Mouse (Mus musculus): ENCODE measurements around the gene Col13a1. TPM values are rescaled to one million over a fixed set of nuclear protein-coding genes. Genes with fewer than 3 reads are reported as not detected.

Col13a1 gene
- total RNA-seq, 2 experiments from 2014 or later, result 1.4 to 1.5 TPM

- TF ChIP-seq CTCF (IDR thresholded peaks at IDR 0.05), result no peak
- DNase-seq (ENCODE audit: extremely low spot score in 1 of 2, low spot score in 2 of 2), result peak in 1 of 2 experiments; percentile 11
- intact Hi-C loops (cut with DNase I), result loop anchor here (2.0 to 5.0 kb wide), 2 partner anchors 223 to 303 kb away; no protein-coding TSS in a partner anchor
- Histone ChIP-seq H3K27ac (no peak overlapping the region), H3K4me3 (no peak overlapping the region)
Observed at GRCm38 (mm10) chr10:61879427-61879826, 99.5 kb downstream of the Col13a1 start.

DNA sequence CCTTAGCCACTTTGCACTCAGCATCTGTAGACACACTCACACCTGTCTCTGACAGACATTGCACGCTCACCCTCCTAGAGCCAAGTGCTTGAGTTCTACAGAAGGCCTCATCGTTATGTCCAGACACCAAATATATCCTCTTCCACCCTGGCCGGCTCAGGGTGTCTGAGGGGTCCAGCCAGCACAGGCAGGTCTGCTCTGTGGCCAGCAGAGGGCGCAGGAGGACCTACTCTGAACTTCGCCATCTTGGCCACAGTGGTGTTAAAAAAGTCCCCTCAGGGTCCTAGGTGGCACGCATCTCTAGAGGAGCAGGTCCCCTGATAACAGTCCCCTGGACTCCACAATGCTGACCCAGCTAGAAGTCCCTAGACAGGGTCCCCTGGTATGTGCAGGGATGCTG is 101.1 kb downstream of the Col13a1 start:
- intact Hi-C loops (cut with DNase I), result loop anchor here (1.0 to 5.0 kb wide), 3 partner anchors 100 to 305 kb away; no protein-coding TSS in a partner anchor
- no peak overlapping the region for H3K27ac ChIP-seq
- peak; percentile 52 to 62 for DNase-seq (ENCODE audit: extremely low spot score in 1 of 2, low spot score in 2 of 2)

GRCm38 (mm10) chr10:61869796-61870195 is 109.1 kb downstream of the Col13a1 start:
- intact Hi-C loops (cut with DNase I), result no loop called here
- TF ChIP-seq CTCF (IDR thresholded peaks at IDR 0.05), result no peak
- H3K27ac ChIP-seq, result no peak overlapping the region
- H3K4me3 ChIP-seq, result no peak overlapping the region
- DNase-seq (ENCODE audit: extremely low spot score in 1 of 2, low spot score in 2 of 2), result no peak

More for the DNA sequence above, 101.1 kb downstream of the Col13a1 start:
- TF ChIP-seq CTCF (IDR thresholded peaks at IDR 0.05), result peak; percentile 95
- H3K4me3 ChIP-seq, result no peak overlapping the region

DNA sequence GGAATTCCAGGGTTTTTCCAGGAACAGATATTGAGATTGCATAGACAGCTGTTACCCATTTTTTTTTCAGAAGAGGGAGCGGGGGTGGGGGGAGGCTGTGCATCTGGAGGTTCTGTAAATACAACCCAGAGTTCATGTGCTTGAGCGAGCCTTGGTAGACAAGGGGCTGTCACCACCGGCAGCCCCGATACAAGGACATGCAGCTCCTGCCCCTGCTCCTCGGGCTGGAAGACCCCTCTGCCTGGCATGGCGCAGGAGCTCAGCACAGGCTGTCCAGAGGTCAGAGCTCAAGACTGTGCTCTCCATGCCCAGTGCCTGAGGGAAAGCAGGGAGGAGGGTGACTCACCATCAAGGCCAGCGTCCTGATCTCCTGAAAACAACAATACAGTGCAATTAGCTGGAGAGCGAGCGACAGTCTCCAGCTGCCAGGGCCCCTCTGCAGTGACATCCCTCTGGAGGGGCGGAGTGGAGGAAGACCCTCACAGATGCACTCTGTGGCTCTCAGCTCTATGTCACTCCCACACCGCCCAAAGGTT is 112.8 kb downstream of the Col13a1 start:
- no peak overlapping the region for H3K27ac ChIP-seq
- H3K4me3 ChIP-seq, result no peak overlapping the region
- no peak for DNase-seq (ENCODE audit: extremely low spot score in 1 of 2, low spot score in 2 of 2)
- intact Hi-C loops (cut with DNase I), result no loop called here
- TF ChIP-seq CTCF (IDR thresholded peaks at IDR 0.05), result no peak

DNA sequence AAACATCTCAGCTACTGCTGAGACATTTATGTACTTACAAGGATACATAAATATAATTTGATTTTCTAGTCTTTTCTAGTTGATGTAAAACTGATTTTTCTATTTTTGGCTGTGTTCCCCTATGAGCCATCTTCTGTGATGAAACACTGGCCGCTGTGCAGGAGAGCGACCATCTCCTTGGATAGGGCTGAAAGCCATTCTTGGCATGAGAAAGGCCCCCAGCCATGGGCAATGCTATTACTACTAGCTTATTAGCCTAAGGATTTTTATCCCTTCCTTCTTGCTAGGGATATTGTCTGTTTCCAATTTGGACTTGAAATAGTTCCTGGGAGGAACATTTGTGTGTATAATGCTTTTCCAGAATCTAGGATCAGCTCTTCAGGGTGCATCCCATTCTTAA is 119.5 kb downstream of the Col13a1 start:
- no peak for TF ChIP-seq CTCF (IDR thresholded peaks at IDR 0.05)
- intact Hi-C loops (cut with DNase I), result no loop called here
- Histone ChIP-seq H3K27ac (no peak overlapping the region), H3K4me3 (no peak overlapping the region)
- DNase-seq (ENCODE audit: extremely low spot score in 1 of 2, low spot score in 2 of 2), result no peak

GRCm38 (mm10) chr10:61855139-61855675 is 123.7 kb downstream of the Col13a1 start:
- intact Hi-C loops (cut with DNase I), result no loop called here
- DNase-seq (ENCODE audit: extremely low spot score in 1 of 2, low spot score in 2 of 2), result no peak
- no peak overlapping the region for H3K4me3 ChIP-seq

GRCm38 (mm10) chr10:61852824-61853223 is 126.1 kb downstream of the Col13a1 start:
- TF ChIP-seq CTCF (IDR thresholded peaks at IDR 0.05), result no peak
- no peak overlapping the region for H3K27ac ChIP-seq
- no peak for DNase-seq (ENCODE audit: extremely low spot score in 1 of 2, low spot score in 2 of 2)
- intact Hi-C loops (cut with DNase I), result no loop called here
- H3K4me3 ChIP-seq, result no peak overlapping the region

More at GRCm38 (mm10) chr10:61855139-61855675, 123.7 kb downstream of the Col13a1 start:
- TF ChIP-seq CTCF (IDR thresholded peaks at IDR 0.05), result no peak
- no peak overlapping the region for H3K27ac ChIP-seq

DNA sequence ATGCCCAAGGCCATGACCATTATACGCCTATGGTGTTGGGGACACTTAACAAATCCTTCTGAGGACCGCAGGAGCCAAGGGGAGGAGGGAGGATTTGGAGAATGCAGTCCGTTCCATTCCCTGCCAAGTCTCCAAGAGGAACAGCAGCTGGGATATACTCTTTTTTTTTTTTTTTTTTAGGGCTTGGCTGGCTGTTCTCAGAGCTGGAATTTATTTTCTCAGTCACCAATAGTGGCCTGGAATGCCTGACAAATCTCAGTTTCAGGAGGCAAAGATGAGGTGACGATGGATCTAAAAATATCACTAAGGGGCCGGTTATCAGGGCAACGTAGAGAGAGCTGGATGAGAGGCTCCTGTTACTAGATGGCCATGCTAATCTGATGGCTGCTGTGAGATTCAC is 130.4 kb downstream of the Col13a1 start:
- no peak for TF ChIP-seq CTCF (IDR thresholded peaks at IDR 0.05)
- no peak overlapping the region for H3K4me3 ChIP-seq
- no peak overlapping the region for H3K27ac ChIP-seq
- intact Hi-C loops (cut with DNase I), result no loop called here
- no peak for DNase-seq (ENCODE audit: extremely low spot score in 1 of 2, low spot score in 2 of 2)

- H3K27ac ChIP-seq, result no peak overlapping the region
- no peak for TF ChIP-seq CTCF (IDR thresholded peaks at IDR 0.05)
- intact Hi-C loops (cut with DNase I), result no loop called here
- no peak for DNase-seq (ENCODE audit: extremely low spot score in 1 of 2, low spot score in 2 of 2)
- H3K4me3 ChIP-seq, result no peak overlapping the region
Observed at GRCm38 (mm10) chr10:61845476-61845875, 133.4 kb downstream of the Col13a1 start.

GRCm38 (mm10) chr10:61844475-61844874 is 134.4 kb downstream of the Col13a1 start:
- Histone ChIP-seq H3K27ac (no peak overlapping the region), H3K4me3 (no peak overlapping the region)
- no peak for DNase-seq (ENCODE audit: extremely low spot score in 1 of 2, low spot score in 2 of 2)
- intact Hi-C loops (cut with DNase I), result no loop called here
- TF ChIP-seq CTCF (IDR thresholded peaks at IDR 0.05), result peak; percentile 6; the same call in 1 of the 2 replicates

- Histone ChIP-seq H3K27ac (no peak overlapping the region), H3K4me3 (no peak overlapping the region)
- no peak for TF ChIP-seq CTCF (IDR thresholded peaks at IDR 0.05)
- intact Hi-C loops (cut with DNase I), result no loop called here
- no peak for DNase-seq (ENCODE audit: extremely low spot score in 1 of 2, low spot score in 2 of 2)
Observed at GRCm38 (mm10) chr10:61842261-61842660, 136.6 kb downstream of the Col13a1 start.

DNA sequence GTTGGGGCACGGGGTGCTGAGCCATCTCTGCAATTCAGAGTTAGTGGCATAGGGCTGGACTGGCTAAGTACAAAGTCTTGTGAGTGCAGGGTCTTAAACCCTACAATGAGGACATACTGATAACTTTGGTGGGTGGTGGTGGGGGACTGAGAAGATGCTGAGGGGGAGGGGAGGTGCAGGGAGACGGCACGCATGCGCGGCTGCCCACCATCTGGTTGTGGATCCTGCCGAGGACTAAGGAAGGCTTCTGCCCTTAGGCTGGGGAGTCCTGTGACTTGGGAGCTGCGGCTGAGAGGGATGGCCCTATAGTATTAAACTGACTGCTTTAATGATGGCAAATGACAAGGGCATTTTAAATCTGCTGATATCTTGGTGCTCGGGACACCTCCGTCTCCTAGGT is 139.6 kb downstream of the Col13a1 start:
- Histone ChIP-seq H3K4me3 (no peak overlapping the region), H3K27ac (no peak overlapping the region)
- intact Hi-C loops (cut with DNase I), result loop anchor here (2.0 kb wide), 3 partner anchors 141 to 343 kb away; no protein-coding TSS in a partner anchor
- no peak for DNase-seq (ENCODE audit: extremely low spot score in 1 of 2, low spot score in 2 of 2)
- TF ChIP-seq CTCF (IDR thresholded peaks at IDR 0.05), result no peak

DNA sequence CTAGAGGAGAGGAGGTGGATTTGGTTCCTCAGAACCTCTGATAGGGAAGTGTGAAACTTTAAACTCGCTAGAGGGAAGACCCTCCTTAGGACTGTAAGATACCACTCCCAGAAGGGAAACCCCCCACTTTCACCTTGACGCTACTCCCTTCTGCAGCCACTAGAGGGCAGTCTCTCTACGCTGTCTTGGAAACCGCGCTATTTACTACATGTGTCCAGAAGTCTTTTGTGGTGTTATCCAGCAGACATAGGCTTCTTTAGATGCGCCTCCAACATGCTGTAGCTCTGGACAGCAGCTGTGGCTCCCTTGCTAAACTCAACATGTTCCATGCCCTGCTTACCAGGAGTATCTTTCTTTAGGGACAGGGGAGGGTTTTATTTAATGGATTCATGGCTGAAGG is 140.1 kb downstream of the Col13a1 start:
- H3K27ac ChIP-seq, result no peak overlapping the region
- intact Hi-C loops (cut with DNase I), result loop anchor here (2.0 kb wide), 3 partner anchors 142 to 344 kb away; no protein-coding TSS in a partner anchor

More for the DNA sequence above, 140.1 kb downstream of the Col13a1 start:
- TF ChIP-seq CTCF (IDR thresholded peaks at IDR 0.05), result peak; percentile 91
- DNase-seq (ENCODE audit: extremely low spot score in 1 of 2, low spot score in 2 of 2), result peak; percentile 46 to 53
- no peak overlapping the region for H3K4me3 ChIP-seq

Data from left cerebral cortex, adult 2 months (tissue).